Mouse (Mus musculus) cortical plate, adult 2 months (tissue): ENCODE data around the gene Akap6. TPM values are rescaled to one million over a fixed set of nuclear protein-coding genes. Genes with fewer than 3 reads are reported as not detected.

Source experiments
- H3K27ac ChIP-seq: fragments of 200-500 bp; 2 replicates; pipeline ENCODE4 v1.5.1; 2012; ENCODE audit warnings: low read length, control low read depth, inconsistent platforms; ENCODE audit not compliant: insufficient read depth
- H3K4me1 ChIP-seq: fragments of 200-500 bp; 2 replicates; pipeline ENCODE4 v1.6.1; 2011; ENCODE audit warnings: low read length; ENCODE audit not compliant: control insufficient read depth, insufficient read depth
- H3K4me3 ChIP-seq: fragments of 200-500 bp; 2 replicates; pipeline ENCODE4 v1.5.1; 2011; ENCODE audit warnings: mild to moderate bottlenecking, low read length, control low read depth; ENCODE audit not compliant: insufficient read depth
- CTCF ChIP-seq: fragments of 200-500 bp; IDR thresholded peaks from 2 replicates; pipeline ENCODE4 v1.5.1; 2011; ENCODE audit warnings: mild to moderate bottlenecking, control low read depth, low read length; ENCODE audit not compliant: insufficient read depth; ENCODE audit errors: extremely low read depth
- POLR2A ChIP-seq: fragments of 200-500 bp; IDR thresholded peaks from 2 replicates; pipeline ENCODE4 v1.6.1; 2011; ENCODE audit warnings: mild to moderate bottlenecking, low read length, control low read depth; ENCODE audit not compliant: insufficient read depth; ENCODE audit errors: extremely low read depth
- polyA plus RNA-seq: library from polyadenylated mRNA; depleted of rRNA; stranded (reverse); fragments of >200 nt; gene quantifications from 2 replicates; pipeline ENCODE4 v1.2.3, GENCODE M21; 2012

Gene Akap6
- polyA plus RNA-seq, 1 experiment: 35.8 TPM

- TF ChIP-seq POLR2A (no peak), CTCF (no peak)
- Histone ChIP-seq H3K27ac (peak overlapping the region; percentile 58; the same call in 1 of the 2 replicates), H3K4me3 (no peak overlapping the region), H3K4me1 (peaks cover 11% of the 10 kb centered on the region)
Measured at GRCm38 (mm10) chr12:52773847-52774246, 74.7 kb downstream of the Akap6 start.

GRCm38 (mm10) chr12:52774382-52774781 is 75.2 kb downstream of the Akap6 start:
- peaks cover 11% of the 10 kb centered on the region for H3K4me1 ChIP-seq

GRCm38 (mm10) chr12:52780216-52780615 is 81.0 kb downstream of the Akap6 start:
- H3K4me3 ChIP-seq: no peak overlapping the region
- TF ChIP-seq POLR2A: no peak
- TF ChIP-seq CTCF: no peak
- peaks cover 7% of the 10 kb centered on the region; the same call in 1 of the 2 replicates for H3K4me1 ChIP-seq
- no peak overlapping the region for H3K27ac ChIP-seq

More at GRCm38 (mm10) chr12:52774382-52774781, 75.2 kb downstream of the Akap6 start:
- Histone ChIP-seq H3K4me3 (no peak overlapping the region), H3K27ac (peak overlapping the region; percentile 72; the same call in 1 of the 2 replicates)
- TF ChIP-seq POLR2A: no peak
- no peak for TF ChIP-seq CTCF

GRCm38 (mm10) chr12:52781066-52781465 is 81.9 kb downstream of the Akap6 start:
- no peak for TF ChIP-seq CTCF
- TF ChIP-seq POLR2A: no peak
- H3K4me1 ChIP-seq: peaks cover 6% of the 10 kb centered on the region; the same call in 1 of the 2 replicates
- no peak overlapping the region; the same call in 1 of the 2 replicates for H3K27ac ChIP-seq

GRCm38 (mm10) chr12:52782902-52783441 is 83.8 kb downstream of the Akap6 start:
- Histone ChIP-seq H3K4me1 (peaks cover 8% of the 10 kb centered on the region; the same call in 1 of the 2 replicates), H3K27ac (no peak overlapping the region), H3K4me3 (no peak overlapping the region)
- TF ChIP-seq CTCF: no peak
- TF ChIP-seq POLR2A: no peak

More at GRCm38 (mm10) chr12:52781066-52781465, 81.9 kb downstream of the Akap6 start:
- H3K4me3 ChIP-seq: no peak overlapping the region

GRCm38 (mm10) chr12:52785217-52785616 is 86.0 kb downstream of the Akap6 start:
- Histone ChIP-seq H3K4me3 (no peak overlapping the region), H3K4me1 (peaks cover 11% of the 10 kb centered on the region; the same call in 1 of the 2 replicates), H3K27ac (no peak overlapping the region)
- TF ChIP-seq POLR2A (no peak), CTCF (no peak)

GRCm38 (mm10) chr12:52790350-52790768 is 91.2 kb downstream of the Akap6 start:
- no peak overlapping the region for H3K4me3 ChIP-seq
- H3K27ac ChIP-seq: no peak overlapping the region
- peaks cover 12% of the 10 kb centered on the region for H3K4me1 ChIP-seq
- no peak for TF ChIP-seq POLR2A
- TF ChIP-seq CTCF: no peak

GRCm38 (mm10) chr12:52794131-52794530 is 94.9 kb downstream of the Akap6 start:
- Histone ChIP-seq H3K4me3 (no peak overlapping the region), H3K4me1 (peaks cover 19% of the 10 kb centered on the region), H3K27ac (no peak overlapping the region)
- TF ChIP-seq CTCF (no peak), POLR2A (no peak)

- H3K27ac ChIP-seq: peak overlapping the region; percentile 63
- TF ChIP-seq POLR2A: no peak
- no peak for TF ChIP-seq CTCF
- peaks cover 15% of the 10 kb centered on the region for H3K4me1 ChIP-seq
- H3K4me3 ChIP-seq: no peak overlapping the region
Measured at GRCm38 (mm10) chr12:52795551-52796470, 96.6 kb downstream of the Akap6 start.

- peaks cover 14% of the 10 kb centered on the region for H3K4me1 ChIP-seq
- H3K27ac ChIP-seq: 0 out of 2 replicates have a peak overlapping the region, but pooled peaks have one; percentile 40
- H3K4me3 ChIP-seq: no peak overlapping the region
- TF ChIP-seq POLR2A: no peak
- TF ChIP-seq CTCF: no peak
Measured at GRCm38 (mm10) chr12:52796471-52796795, 97.2 kb downstream of the Akap6 start.
